Mouse (Mus musculus): ENCODE measurements around the gene Gm43064. TPM values are rescaled to one million over a fixed set of nuclear protein-coding genes. Genes with fewer than 3 reads are reported as not detected.
A peak's percentile ranks its signal among the peaks of the same experiment; 100 is the strongest.
"Not testable (repeated sequence)": the region's sequence is repeated elsewhere in the genome, so short reads cannot be mapped to it uniquely, and the experiment has no call there.

Gm43064 gene
- under 1 TPM in 1 of 2 experiments, not detected in 1; 0.36 TPM for polyA plus RNA-seq (2017; shearing (Covaris generic))

DNA sequence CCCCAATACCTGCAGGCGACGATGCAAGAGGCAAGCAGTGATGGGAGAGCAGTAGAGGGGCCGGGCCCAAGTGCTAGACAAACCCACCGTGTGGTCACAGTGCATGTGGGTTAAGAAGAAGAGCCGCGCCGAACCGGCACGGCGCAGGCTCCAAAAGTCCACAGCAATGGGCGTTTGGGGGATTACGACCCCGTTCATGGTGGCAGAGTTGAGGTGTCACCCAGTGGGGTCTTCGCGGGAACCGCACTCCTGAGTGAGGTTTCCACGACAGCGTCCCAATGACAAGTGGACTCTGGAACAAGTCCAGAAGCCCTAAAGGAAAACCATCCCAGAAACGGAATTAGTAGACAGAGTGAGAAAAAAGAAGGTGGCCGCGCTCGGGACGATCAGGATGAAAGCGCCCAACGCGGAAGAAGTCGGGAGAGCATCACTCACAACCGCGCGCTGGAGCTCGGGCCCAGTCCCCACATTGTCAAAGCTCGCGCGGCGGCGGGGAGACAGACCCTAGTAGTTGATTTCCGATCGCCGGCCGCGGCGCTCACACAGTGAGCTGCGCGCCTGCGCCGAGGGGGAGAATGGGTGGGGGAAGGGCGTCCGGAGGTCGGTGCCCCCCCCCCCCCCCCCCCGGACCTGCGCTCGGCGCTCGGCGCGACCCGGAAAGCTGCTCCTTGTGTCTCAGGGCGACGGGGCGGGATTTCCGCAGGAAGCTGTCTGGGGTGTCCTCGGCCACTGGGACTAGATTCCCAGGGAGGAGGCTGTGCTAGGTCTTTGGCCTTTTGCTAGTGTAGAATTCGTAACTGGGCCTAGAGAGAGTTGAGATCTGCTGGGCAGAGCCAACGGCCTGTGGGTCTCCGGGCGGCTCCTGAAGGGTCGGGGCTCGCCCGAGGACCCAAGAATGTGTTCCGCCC lies at the start of gene Gm43064, which contains the start of the genes Dclre1b and Ap4b1:
Gene Gm43064 (plus strand): TSS at position 683 of the 908 bp plus-strand sequence.
Gene Dclre1b (minus strand): TSS at position 554 of the 908 bp plus-strand sequence.
Gene Ap4b1 (plus strand): TSS at position 630 of the 908 bp plus-strand sequence.
- peak; percentile 86 for ATAC-seq

DNA sequence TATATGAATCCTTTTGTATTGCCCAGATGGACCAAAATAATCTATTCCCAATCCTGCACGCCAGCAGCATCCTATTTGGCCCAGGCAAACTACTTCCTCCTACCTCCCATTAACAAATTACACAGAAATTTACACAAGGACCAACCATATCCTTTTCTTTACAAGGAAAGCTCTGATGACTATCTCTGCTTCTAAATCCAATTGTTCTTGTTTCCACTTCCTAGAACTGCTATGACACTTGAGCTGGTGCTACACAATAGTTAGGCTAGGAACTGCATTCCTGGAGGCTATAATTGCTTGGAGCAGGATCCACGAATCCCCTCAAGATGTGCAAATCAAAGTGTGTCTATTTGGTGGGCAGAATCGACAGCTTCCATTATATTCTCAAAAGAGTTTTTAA lies 42.6 kb upstream of the Gm43064 start:
- no peak for ATAC-seq

DNA sequence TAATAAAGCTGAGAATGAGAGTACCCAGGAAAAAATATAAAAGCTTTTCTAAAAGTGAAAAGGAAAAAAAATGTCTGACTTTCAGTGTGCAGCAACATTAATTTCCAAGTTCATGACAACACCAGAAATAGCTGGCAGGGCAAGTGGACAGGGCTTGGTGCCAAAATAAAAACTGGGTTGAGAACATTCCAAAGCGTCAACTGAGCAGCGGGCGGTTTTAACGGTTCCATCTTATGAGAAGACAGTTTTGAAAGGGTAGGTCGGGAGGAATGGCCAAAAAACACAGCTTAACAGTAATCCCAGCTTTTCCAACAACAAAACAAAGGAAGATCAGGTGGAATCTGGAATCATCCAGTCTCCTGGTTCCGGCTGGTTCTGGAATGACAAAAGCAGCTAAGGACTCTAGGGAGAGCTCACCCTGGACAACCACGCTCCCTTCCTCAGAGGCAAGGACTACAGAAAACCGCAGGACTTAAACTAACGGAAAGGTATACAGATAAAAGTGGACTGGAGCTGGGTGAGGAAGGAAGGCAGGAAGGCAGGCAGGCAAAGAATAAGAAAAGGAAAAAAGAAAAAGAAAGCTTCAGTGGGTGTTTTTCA lies 37.7 kb upstream of the Gm43064 start:
- no peak for ATAC-seq

DNA sequence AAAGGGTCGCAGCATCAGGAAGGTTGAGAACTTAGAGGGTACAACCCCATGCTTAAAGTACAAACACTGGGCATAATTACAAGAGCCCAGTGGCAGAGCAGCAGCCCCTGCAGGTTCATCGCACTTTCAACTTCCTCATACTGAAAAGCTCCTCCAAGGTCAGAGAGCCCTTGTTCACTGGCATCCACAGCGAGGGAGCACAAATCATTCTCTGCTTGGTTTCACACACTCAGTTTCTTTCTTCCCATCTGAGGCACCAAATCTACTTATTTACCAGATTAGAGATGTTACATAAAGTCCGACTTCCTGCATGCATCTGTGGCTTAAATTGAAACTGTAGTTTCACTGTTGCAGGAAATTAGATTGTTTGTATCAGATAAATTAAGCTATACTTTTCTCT lies 36.5 kb upstream of the Gm43064 start:
- ATAC-seq, result peak; percentile 79

DNA sequence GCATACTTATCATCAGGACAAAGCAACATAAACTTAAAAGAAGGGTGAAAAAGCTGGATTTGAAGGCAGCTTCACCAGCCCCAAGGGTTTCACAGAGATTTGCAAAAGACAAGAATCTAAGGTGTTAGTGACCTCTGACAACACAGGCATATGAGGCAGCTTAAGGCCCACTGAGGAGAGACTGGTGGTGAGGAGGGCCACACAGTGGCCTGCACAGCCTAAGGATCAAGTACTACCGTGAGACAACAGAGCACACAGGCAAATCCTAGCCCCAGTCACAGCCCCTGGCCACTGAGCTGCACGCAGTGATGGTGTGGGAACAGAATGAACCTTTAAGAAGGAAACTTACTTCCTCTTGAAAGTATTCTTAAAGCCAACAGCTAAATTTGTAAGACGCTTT lies 35.9 kb upstream of the Gm43064 start:
- no peak for ATAC-seq

DNA sequence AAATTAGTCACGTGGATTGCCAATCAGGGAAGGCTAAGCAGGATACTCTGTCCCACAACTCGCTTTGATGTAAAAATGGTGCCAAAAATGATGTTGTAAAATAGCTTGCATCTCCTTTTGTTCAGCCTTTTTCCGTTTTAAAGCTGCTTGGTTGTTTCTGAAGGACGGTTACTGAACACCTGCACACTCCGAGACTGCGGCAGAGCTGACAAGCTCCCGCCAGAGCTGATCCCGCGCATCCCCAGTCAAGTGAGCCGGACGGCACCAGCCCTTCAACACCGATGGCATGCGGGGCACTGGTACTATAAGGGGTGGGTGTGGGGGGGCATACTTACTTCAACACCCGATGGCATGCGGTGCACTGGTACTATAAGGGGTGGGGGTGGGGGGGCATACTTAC lies 35.4 kb upstream of the Gm43064 start:
- no peak for ATAC-seq

DNA sequence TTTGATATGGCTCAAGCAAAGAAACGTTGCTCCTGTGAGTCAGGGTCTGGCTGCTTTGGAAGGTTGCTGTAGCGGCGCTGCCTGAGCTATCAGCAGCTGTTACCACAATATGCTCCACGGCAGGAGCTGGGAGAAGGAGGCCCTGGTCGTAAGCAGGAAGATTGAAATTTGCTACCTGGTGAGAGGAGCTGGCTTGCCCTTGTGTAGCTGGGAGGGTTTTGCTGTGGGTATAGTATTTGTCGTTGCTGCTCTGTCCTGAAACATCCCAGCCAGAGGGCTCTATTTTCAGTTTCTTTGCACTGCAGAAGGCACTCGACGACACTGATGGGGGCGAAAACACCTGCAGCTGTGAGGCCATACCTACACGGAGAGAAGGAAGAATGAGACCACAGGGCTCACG lies 31.4 kb upstream of the Gm43064 start:
- ATAC-seq, result no peak

DNA sequence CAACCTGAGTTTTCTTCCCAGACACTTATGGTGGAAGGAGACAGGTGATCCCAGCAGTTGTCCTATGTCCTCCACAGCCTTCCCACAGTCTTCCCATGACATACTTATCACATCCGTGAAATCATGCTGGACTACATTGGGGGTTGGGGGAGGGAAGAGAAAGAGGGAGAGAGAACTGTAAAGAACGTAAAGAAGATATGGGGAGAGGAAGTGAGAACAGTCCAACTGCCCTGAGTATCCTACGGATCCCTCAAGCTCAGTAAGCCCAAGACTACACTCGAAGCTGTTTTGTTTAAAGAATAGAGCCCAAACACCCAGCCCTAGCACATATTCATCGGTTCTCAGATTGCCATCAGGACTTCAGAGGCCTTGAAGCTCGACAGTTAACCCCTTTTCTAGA lies 30.7 kb upstream of the Gm43064 start:
- ATAC-seq, result no peak

DNA sequence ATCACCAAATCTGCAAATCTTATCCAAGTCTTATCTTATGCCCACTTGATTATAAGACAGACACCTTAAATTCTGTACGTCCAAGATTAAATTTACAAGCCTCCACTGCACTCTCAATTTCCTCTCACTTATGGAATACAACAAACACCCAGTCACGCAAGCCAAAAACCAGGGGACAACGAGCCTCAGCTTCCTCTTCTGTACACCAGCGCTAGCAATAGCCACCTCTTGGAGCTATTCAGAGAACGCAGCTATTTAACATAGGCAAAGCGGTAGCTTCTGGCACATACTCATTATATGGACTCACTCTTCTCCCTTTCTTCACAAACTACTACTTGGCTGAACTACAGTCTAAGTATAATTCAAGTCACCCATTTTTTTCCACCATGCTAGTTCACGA lies 30.2 kb upstream of the Gm43064 start:
- ATAC-seq, result no peak

DNA sequence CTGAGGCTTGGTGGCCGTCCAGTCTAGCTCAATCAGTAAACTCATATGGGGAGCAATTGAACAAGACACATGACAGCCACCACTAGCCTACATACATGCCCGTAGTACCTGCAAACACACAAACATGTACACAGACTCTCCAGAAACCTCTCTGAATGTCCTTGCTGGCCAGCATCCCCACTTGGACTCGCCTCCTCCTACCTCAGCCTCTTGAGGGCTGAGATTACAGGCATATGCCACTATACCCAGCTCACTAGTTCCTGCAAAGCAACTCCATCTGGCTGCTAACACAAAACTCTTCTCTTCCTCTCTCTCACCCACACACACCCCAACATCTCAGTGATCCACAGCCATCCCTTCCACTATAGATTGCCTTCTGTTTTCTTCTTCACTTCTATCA lies 29.1 kb upstream of the Gm43064 start:
- peak; percentile 9 for ATAC-seq

DNA sequence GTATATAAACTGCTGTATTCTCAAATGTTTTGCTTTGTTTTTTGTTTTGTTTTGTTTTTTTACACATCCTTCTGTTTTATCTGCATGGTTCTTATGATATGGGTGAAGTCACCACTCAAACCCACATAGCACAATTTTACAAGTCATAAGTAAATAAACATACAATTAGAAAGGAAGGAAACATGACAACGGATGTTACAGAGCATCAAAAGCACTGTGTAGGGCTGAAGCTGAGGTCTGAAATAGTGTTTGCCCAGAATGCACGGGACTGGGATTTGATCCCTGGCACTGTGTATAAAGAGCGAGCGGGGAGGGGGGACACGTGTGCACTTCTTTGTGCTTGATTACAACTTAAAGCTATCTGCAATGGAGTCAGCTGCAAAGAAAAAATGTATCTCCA lies 28.6 kb upstream of the Gm43064 start:
- peak; percentile 67 for ATAC-seq

DNA sequence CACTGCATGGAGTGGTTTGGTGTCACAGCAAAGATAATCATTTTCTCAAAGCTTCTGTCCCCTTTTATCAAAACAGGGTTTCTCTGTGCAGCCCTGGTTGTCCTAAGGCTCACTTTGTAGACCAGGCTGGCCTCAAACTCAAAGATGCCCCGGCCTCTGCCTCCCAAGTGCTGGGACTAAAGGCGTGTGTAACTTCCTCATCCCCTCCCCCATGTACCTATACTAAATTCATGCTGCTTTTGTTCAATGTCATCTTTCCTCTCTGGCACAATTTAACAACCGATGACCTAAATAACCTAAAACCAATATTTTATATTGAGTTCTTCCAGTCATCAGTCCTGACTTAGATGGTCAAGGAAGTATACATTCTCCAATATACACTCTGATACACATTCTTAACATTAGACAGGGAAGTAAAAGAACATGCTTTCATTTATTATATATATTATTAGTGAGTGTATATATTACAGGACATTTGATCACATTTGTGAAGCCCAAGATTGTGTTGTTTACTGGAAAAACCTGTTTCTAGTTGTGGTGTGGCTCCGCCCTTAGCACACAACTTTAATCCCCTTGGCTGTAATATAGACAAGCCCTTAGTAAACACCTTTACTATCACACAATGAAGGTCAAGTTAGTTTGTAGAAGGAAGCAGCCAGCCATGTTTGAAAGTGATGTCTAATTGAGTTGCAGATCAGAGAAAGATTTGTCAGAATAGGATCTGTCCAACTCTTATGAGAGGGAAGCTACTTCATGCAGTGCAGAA lies 26.3 kb upstream of the Gm43064 start:
- no peak for ATAC-seq

DNA sequence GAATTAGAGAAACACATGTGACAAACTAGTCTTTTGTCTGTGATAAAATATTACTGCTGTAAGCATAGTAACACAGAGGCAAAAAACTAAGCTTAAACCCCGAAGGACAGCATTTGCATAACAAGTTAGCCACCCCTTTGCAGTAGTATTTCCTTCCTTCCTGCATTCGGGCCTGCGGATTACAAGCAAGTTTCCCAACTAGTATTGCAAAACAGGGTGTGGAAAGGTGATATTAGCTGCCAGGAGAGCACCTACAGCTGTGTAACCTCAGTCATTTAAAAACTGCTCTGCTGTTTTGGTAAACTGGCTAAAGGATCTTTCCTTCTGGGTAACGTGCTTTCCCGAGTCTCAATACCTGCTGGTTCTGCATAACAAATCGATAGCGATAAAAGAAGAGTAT lies 22.1 kb upstream of the Gm43064 start:
- no peak for ATAC-seq

DNA sequence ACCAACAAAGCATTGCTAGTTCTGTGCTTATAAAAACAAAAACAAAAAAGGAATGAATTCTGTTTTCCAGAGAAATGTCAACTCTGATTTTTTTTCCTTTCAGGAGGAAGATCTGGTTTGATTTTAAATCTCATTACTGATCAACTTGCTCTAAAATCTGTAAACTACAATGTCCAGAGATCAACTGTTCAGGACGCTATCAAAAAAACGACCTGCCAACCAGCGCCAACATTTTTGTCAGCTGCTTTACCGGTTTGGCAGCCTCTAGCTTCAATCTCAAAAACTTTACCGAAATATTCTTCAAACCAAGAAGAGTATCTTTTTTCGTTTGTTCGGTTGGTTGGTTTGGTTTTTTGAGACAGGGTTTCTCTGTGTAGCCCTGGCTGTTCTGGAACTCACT lies 20.3 kb upstream of the Gm43064 start:
- ATAC-seq, result no peak

DNA sequence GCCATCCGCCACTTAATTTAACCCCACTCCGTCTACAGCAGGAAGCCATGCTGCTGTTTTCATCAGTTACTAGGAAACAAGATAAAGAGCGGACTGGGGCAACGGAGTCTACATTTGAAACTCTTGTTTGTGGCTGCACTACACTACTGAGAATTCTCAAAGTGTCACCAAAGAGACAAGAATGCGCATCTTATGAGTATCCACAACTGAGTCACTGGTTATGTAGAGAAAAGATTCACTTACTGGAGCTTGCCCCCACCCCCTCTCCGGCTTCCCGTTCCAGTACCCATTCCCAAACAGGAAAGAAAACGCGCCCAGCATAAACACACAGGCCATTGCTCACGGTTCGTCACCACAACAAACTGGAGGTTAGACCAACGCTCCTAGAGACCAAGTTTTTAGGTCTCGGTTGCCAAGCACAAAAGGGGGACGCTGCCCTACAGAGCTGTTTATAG lies 19.5 kb upstream of the Gm43064 start:
- ATAC-seq, result peak; percentile 61

DNA sequence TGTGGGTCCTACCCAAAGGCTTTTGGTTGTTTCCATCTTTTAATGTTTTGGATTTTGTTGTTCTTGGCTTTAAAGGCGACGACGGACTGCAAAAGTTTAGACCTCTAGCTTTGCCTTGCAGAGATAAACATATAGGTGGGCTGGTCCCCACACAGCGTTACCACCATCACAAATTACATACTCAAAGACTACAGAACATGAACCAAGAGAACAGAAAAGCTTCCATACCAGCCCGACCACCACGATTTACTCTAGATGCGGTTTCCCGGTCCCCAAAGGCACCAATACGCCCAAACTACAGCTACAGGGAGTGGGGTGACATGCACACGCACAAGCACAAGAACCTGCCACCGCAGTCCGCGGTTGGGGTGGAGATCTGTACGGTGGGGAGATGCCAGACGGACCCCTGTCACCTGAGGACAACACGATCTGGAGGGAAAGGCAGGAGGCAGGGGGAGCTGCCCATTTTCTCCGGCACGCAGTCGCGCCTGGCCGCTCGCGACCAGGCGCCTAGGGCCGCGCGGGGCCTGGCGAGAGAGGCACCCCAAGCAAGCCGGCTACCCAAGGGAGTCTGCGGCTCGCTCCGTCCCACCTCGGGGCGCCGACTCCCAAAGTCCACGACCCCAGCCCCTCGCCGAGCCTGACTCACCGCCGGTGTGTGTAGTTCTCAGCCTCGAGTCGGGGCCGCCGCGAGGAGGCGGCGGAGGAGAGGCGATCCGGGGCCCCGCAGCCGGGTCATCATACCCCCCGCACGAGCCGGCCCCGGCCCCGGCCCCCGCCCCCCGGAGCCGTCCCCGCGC lies 18.8 kb upstream of the Gm43064 start:
- peak; percentile 24 for ATAC-seq

DNA sequence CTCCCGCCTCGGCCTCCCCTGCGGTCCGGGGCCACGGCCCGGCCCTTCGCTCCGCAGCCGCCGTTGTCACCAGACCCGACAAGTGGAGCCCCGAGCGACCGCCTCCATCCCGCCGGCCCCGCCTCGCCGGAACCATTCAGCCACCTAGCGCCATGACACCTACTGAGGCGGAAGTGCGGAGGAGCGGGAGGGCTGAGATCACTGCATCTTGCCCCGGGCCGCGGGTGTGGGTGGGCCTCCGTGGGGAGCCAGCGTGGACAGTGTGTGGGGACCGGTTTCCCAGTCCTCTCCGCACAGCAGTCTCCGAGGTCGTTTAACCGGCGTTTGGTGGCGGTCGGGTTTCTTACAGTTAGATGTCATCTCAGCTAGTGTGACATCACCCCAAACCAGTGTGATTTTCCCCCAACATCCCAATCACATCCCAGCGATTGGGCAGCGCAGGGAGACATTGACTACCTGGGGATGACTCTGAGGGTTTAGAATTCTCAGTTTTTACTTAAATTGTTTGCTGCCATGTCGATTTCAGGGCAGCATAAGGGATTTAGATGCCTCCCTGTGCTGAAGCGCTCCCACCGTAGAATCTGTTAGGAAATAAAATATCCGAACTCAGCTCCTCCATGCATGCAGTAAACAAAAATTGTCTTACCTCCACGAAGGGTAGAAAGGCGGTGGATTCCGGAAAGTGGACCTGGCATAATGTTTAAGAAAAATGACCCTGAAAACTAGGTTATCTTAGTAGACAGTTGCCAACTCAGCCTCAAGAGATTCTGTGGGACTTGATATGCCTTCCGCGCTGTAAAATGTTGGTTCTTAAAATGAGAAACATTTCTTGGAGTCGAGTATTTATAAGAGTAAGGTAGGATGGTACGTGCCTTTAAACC lies 17.9 kb upstream of the Gm43064 start, which contains the start of gene Hipk1:
Gene Hipk1 (minus strand): TSS at position 334 of the 881 bp plus-strand sequence.
- peak; percentile 83 for ATAC-seq

DNA sequence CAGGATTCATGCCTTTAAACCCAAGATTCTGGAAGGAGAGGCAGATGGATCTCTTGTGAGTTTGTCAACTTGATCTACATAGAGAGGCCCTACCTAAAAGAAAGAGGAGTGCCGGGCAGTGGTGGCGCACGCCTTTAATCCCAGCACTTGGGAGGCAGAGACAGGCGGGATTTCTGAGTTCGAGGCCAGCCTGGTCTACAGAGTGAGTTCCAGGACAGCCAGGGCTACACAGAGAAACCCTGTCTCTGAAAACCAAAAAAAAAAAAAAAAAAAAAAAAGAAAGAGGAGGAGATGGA lies 17.3 kb upstream of the Gm43064 start:
- ATAC-seq, result not testable (repeated sequence)

DNA sequence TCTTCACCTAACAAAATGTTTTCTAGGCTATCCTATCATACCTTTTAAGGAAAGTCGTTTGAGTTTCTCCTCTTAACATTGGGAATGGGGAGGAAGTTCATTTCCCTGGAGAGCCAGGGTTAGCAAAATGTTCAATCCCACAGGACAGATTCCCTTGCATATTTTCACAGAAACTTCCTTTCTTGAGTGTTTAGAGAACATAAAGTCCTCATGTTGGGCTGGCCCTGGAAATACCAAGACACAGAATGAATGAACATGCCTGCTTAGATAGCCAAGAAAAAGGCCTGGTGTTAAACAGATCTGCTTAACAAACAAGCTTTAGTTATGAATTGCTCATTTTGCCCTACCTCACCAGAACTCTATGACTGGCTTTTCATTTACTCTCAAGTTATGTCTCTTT lies 16.8 kb upstream of the Gm43064 start:
- no peak for ATAC-seq

DNA sequence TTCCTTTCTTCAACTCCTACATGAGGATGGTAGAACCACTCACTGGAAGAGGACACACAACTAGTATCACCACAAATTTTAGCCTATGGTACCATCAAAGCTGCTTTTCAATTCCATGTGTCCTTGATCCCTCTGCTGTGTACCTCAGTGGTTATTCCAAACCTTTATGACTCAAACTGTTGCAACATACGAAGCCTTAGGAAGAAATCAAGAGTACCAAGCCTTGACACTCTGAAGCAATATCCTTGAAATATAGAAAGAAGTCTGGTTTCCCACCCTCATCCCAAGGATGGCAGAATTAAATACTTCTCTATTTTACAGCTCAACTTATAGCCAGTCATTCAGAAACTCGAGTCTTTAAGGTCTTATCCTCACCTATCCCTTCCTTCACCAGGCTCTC lies 13.0 kb upstream of the Gm43064 start:
- no peak for ATAC-seq

DNA sequence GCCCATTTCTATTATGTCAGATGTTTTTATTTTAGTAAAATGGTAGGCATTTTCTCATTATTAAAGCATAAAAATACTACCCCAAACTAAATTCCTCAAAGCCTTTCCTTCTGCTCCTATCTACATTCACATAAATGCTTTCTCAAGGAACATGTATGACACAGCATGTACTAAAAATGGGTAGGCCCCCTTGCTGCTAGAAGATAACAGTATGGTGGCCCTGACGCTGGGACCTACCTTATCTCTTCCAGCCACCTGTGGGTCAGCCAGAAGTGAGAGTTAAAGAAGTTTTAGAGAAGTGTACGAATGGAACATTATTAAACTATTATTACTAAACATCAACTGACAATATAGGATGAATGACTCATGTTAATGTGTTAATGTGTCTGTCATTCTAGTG lies 9.9 kb upstream of the Gm43064 start:
- no peak for ATAC-seq
